Mouse (Mus musculus): ENCODE measurements around the gene Gm28845. TPM values are rescaled to one million over a fixed set of nuclear protein-coding genes. Genes with fewer than 3 reads are reported as not detected.
"Not testable (repeated sequence)": the region's sequence is repeated elsewhere in the genome, so short reads cannot be mapped to it uniquely, and the experiment has no call there.

Gene Gm28845
- total RNA-seq, 2 experiments from 2014 or later: 1.3 TPM; not detected in 1

DNA sequence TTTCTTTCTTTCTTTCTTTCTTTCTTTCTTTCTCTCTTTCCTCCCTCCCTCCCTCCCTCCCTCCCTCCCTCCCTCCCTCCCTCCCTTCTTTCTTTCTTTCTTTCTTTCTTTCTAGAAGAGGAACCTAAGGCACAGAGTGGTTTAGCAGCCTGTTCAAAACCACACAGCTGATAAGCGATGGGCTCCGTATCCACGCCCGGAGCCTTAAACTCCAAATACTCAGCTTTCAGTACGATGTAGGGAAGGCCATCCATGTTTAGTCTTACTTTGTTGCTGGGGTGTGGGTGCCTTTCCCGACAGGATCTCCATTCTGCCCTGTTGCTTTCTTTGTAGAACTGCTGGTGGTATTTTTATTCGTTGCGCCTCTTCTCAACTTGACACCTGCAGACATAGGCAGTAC is 10.2 kb downstream of the Gm28845 start:
- DNase-seq (ENCODE audit: extremely low spot score in 1 of 2, low spot score in 1 of 2): no peak

DNA sequence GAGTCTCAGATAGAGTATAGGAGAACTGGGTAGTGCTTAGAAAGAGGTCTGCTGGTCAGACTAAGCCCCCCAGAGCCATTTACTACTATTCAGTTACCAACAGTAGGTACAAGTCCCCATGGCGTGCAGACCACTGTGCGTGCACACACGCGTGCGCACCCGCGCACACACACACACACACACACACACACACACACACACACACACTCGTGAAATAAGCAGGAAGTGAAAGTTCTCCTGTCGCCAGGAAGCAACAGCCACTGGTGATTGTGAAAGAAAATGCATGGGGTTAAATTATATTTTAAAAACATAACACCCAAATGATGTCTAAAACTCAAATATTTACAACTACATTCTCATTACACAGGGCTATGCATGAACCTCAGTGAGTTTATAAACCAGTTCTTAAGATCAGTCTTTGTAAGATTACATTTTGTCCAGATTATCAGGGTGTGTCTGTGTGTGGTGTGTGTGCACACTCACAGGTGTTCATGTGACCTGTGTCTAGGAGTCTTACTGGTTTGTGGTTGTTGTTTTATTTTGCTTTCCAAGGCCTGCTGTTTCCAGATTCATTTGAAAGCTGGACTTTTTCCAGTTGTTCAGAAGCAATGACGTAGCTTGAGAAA is 11.6 kb downstream of the Gm28845 start:
- no peak for DNase-seq (ENCODE audit: extremely low spot score in 1 of 2, low spot score in 1 of 2)

GRCm38 (mm10) chr1:65103273-65103672 is 16.1 kb downstream of the Gm28845 start, which contains the start of gene Cryga:
Gene Cryga, minus strand, starts transcription at chr1:65103373.
- DNase-seq (ENCODE audit: extremely low spot score in 1 of 2, low spot score in 1 of 2): no peak

GRCm38 (mm10) chr1:65096953-65097352 is 22.4 kb downstream of the Gm28845 start:
- DNase-seq (ENCODE audit: extremely low spot score in 1 of 2, low spot score in 1 of 2): no peak

DNA sequence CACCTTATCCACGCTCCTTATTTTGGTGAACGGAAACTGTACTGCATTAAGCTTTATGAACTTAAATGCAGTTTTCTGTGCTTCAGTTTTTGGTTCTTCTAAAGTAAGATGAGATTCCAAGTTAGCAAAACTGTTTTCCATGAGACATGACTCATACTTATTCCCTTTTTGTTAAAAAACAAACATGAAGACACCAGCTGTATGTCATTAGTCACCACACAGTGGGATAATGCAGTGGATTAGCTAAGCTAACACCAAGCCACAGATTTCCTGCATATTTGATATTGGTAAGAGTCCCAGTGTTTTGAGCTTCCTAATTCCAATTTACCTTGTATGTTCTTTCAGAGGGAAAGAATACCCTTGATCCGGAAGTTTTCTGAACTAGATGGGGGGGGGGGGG is 27.8 kb downstream of the Gm28845 start:
- no peak for DNase-seq (ENCODE audit: extremely low spot score in 1 of 2, low spot score in 1 of 2)

- DNase-seq (ENCODE audit: extremely low spot score in 1 of 2, low spot score in 1 of 2): no peak
These were observed 29.0 kb downstream of the Gm28845 start for GRCm38 (mm10) chr1:65090370-65090769.

- DNase-seq (ENCODE audit: extremely low spot score in 1 of 2, low spot score in 1 of 2): no peak
These were observed 30.6 kb downstream of the Gm28845 start for GRCm38 (mm10) chr1:65088567-65089356.

DNA sequence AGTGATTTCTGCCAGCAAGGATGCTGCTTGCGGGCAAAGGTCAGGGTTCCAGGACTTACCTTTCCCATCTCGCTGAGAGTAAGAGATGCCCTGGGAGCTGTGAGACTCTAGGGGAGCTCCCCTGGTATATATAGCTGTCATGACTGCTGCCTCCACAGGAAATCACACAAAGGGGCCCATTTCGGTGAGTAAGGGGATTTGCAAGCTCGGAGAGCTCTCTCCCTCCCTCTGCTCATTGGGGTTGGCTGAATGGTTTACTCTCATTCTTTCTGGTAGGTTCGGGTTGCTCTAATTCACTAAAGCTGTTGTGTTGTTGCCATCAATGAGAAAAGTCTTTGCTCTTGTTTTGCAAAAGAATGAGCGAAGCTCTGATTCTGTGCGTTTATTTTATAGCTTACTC is 37.2 kb downstream of the Gm28845 start, which contains the start of gene Crygb:
TSS of gene Crygb (minus strand) at position 101 of the 400 bp plus-strand sequence.
- DNase-seq (ENCODE audit: extremely low spot score in 1 of 2, low spot score in 1 of 2): no peak

DNA sequence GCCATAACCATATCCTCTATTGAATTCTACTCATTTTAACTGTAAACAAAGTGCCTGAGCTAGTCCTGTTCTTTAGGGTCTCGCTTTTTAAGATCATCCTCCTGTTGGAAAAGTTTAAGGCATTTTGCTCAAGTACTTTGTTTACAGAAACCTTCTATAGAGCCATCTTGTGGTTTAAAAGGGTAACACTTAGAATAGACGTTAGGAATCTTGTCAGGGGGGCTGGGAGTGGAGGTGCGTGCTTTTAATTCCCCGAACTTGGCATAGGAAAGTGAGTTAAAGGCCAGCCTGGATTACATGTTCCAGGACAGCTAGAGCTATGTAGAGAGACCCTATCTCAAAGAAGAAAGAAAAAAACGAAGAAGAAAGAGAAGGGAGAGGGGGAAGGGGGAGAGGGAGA is 43.8 kb downstream of the Gm28845 start:
- no peak for DNase-seq (ENCODE audit: extremely low spot score in 1 of 2, low spot score in 1 of 2)

DNA sequence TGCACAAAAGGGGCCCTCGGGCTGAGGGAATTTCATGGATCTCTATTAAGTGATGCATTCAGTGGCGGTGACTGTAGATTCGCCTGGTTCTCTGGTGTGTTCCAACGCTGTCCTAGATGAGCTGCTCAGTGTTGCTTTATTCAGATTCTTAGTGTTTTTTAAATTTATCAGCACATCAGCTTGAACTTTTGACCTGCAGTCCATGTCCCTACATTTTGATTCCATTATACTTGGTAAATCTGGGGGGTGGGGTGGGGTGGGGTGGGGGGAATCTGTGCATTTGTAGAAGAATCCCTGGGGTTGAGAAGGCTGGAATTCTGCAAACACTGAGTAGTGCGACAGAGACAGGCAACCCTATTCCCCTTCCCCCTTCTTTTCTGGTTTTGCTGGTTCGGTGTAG is 45.8 kb downstream of the Gm28845 start, which contains the start of gene Crygc:
TSS of gene Crygc (minus strand) at position 101 of the 400 bp plus-strand sequence.
- no peak for DNase-seq (ENCODE audit: extremely low spot score in 1 of 2, low spot score in 1 of 2)

DNA sequence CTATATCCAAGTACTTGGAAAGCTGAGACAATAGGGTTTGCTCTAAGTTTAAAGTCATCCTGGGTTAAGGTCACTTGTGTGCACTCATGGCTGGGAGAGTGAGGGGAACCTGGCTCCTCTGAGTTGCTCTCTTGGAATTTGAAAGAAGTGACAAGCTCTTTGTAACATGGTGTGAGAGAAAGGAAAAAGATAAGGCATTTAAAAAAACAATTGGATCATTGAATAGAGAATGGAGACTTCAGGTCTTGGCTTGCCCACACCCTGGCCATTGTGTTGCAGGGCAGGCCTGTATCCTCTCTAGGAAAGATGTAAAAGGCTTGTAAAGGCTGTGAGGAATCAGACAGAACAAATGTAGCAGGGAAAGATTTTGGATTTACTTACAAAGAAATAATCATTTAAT is 51.5 kb downstream of the Gm28845 start:
- DNase-seq (ENCODE audit: extremely low spot score in 1 of 2, low spot score in 1 of 2): no peak

GRCm38 (mm10) chr1:65064201-65064600 is 55.2 kb downstream of the Gm28845 start:
- DNase-seq (ENCODE audit: extremely low spot score in 1 of 2, low spot score in 1 of 2): no peak

GRCm38 (mm10) chr1:65063352-65063751 is 56.0 kb downstream of the Gm28845 start, which contains the start of gene Crygd:
Gene Crygd, minus strand, starts transcription at chr1:65063452.
- DNase-seq (ENCODE audit: extremely low spot score in 1 of 2, low spot score in 1 of 2): no peak

GRCm38 (mm10) chr1:65052140-65052539 is 67.2 kb downstream of the Gm28845 start:
- no peak for DNase-seq (ENCODE audit: extremely low spot score in 1 of 2, low spot score in 1 of 2)

DNA sequence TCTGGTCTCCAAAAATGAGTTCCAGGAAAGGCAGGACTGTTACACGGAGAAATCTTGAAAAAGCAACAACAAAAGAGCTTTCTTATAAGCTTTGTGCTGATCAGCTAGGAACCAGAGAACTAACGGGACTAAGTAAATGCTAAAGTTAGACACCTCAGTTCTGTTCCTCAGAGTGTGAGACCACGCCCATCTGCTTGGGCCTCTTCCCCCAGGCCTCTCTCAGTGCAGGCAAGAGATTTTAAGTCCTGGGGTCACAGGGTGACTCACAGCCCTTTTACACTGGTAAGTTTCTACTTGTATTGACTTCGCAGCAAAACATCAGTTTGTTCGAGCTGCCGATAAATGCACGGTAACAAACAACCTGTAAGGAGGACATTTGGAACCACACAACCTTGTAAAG is 67.7 kb downstream of the Gm28845 start:
- DNase-seq (ENCODE audit: extremely low spot score in 1 of 2, low spot score in 1 of 2): no peak

DNA sequence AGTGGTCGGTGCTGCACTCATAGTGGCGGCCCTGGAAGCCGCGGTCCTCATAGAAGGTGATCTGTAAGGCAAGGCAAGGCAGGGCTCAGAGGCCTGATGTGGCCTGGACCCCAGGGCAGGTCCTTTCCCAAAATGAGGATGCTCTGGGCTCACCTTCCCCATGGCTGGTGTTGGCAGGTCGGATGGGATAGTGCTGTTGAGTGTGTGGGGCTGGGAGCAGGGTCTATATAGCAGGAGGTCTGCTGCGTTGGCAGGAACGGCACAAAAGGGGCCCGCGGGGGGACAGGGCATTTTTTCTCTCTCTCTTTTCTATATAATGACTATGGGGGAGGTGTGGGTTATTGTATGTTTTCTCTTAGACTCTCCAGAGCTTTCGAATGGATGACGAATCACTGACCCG is 68.4 kb downstream of the Gm28845 start, which contains the start of gene Cryge:
TSS of gene Cryge (minus strand) at position 198 of the 400 bp plus-strand sequence.
- DNase-seq (ENCODE audit: extremely low spot score in 1 of 2, low spot score in 1 of 2): not testable (repeated sequence)

Other genes with a start within 250 kb of the Gm28845 start
- 10 to 100 TPM; 24.7 to 34.1 TPM for gene Plekhm3, start 162.7 kb downstream of the Gm28845 start, total RNA-seq (2021)
- gene Akr1cl, start 86.8 kb downstream of the Gm28845 start, total RNA-seq (2021): not detected
- not detected for gene Cryge, start 68.4 kb downstream of the Gm28845 start, total RNA-seq (2021)
- not detected for gene Crygd, start 56.1 kb downstream of the Gm28845 start, total RNA-seq (2021)
- not detected for gene Crygc, start 45.9 kb downstream of the Gm28845 start, total RNA-seq (2021)
- gene Crygb, start 37.3 kb downstream of the Gm28845 start, total RNA-seq (2021): not detected
- under 1 TPM in 1 of 2 experiments, not detected in 1; 0.47 TPM for gene Cryga, start 16.2 kb downstream of the Gm28845 start, total RNA-seq (2021)
- 1 to 10 TPM; 10.0 TPM for gene D630023F18Rik, start 3.7 kb upstream of the Gm28845 start, total RNA-seq (2021)
- 10 to 100 TPM; 52.2 to 57.4 TPM for gene Idh1, start 66.9 kb upstream of the Gm28845 start, total RNA-seq (2021)
- gene Pikfyve, start 67.1 kb upstream of the Gm28845 start, total RNA-seq (2021): 10 to 100 TPM; 38.9 to 42.3 TPM
- under 1 TPM; 0.32 to 0.45 TPM for gene Pth2r, start 162.5 kb upstream of the Gm28845 start, total RNA-seq (2021)